Mouse (Mus musculus) heart, postnatal 14 days (tissue): Measurements from ENCODE around the gene Prrx2. TPM values are rescaled to one million over a fixed set of nuclear protein-coding genes. Genes with fewer than 3 reads are reported as not detected.
A peak's percentile ranks its signal among the peaks of the same experiment; 100 is the strongest.
"Not testable (repeated sequence)": the region's sequence is repeated elsewhere in the genome, so short reads cannot be mapped to it uniquely, and the experiment has no call there.

Experiments used
- DNase-seq, 2 experiments: peaks; one replicate each; pipeline ENCODE4 v3.0.0; 2021 to 2022
- intact Hi-C: fragments of 180-260 bp; cut with DNase I; formaldehyde crosslinking; loops from one replicate; pipeline ENCODE4 v1.15.1; 2025
- total RNA-seq, 2 experiments: library from RNA; stranded (reverse); gene quantifications; 2 replicates each; pipeline ENCODE4 v1.2.3; 2021

Gene Prrx2
- total RNA-seq, 2 experiments from 2014 or later, result 0.80 to 1.2 TPM

GRCm38 (mm10) chr2:30902726-30903722 is 68.3 kb downstream of the Prrx2 start:
- DNase-seq, result peak in 1 of 2 experiments; percentile 27
- intact Hi-C loops, result no loop called here

- intact Hi-C loops, result no loop called here
- no peak for DNase-seq
Measured at GRCm38 (mm10) chr2:30904231-30904630, 69.5 kb downstream of the Prrx2 start.

- intact Hi-C loops, result no loop called here
- DNase-seq, result no peak
Measured at GRCm38 (mm10) chr2:30904991-30905390, 70.2 kb downstream of the Prrx2 start.

- intact Hi-C loops, result no loop called here
- no peak for DNase-seq
Measured at GRCm38 (mm10) chr2:30905906-30906305, 71.1 kb downstream of the Prrx2 start.

- DNase-seq, result no peak
- intact Hi-C loops, result no loop called here
Measured at GRCm38 (mm10) chr2:30906641-30907040, 71.9 kb downstream of the Prrx2 start.

- intact Hi-C loops, result no loop called here
- DNase-seq, result peak; percentile 77 to 81
Measured at GRCm38 (mm10) chr2:30912291-30912773, 77.6 kb downstream of the Prrx2 start.

- intact Hi-C loops, result no loop called here
Measured at GRCm38 (mm10) chr2:30913022-30913421, 78.2 kb downstream of the Prrx2 start.

GRCm38 (mm10) chr2:30914836-30915235 is 80.1 kb downstream of the Prrx2 start:
- no peak for DNase-seq
- intact Hi-C loops, result no loop called here

More at GRCm38 (mm10) chr2:30913022-30913421, 78.2 kb downstream of the Prrx2 start:
- DNase-seq, result no peak

- DNase-seq, result no peak
- intact Hi-C loops, result no loop called here
Measured at GRCm38 (mm10) chr2:30915376-30915775, 80.6 kb downstream of the Prrx2 start.

GRCm38 (mm10) chr2:30915933-30916332 is 81.2 kb downstream of the Prrx2 start:
- DNase-seq, intact Hi-C loops: not testable (repeated sequence)

GRCm38 (mm10) chr2:30917649-30918048 is 82.9 kb downstream of the Prrx2 start:
- intact Hi-C loops, result no loop called here
- DNase-seq, result no peak

- DNase-seq, result no peak
- intact Hi-C loops, result no loop called here
Measured at GRCm38 (mm10) chr2:30918126-30918525, 83.4 kb downstream of the Prrx2 start.

- intact Hi-C loops, result no loop called here
- DNase-seq, result no peak
Measured at GRCm38 (mm10) chr2:30918780-30919329, 84.1 kb downstream of the Prrx2 start.

GRCm38 (mm10) chr2:30920216-30920615 is 85.4 kb downstream of the Prrx2 start:
- no peak for DNase-seq
- intact Hi-C loops, result no loop called here

- intact Hi-C loops, result no loop called here
Measured at GRCm38 (mm10) chr2:30923099-30923498, 88.3 kb downstream of the Prrx2 start.

GRCm38 (mm10) chr2:30925181-30925580 is 90.4 kb downstream of the Prrx2 start:
- DNase-seq, result no peak
- intact Hi-C loops, result loop anchor here (5.0 kb wide), 1 partner anchor 128 kb away; no protein-coding TSS in a partner anchor

More at GRCm38 (mm10) chr2:30923099-30923498, 88.3 kb downstream of the Prrx2 start:
- DNase-seq, result no peak

- no peak for DNase-seq
- intact Hi-C loops, result loop anchor here (5.0 kb wide), 1 partner anchor 129 kb away; no protein-coding TSS in a partner anchor
Measured at GRCm38 (mm10) chr2:30926381-30926780, 91.6 kb downstream of the Prrx2 start.

GRCm38 (mm10) chr2:30927151-30927781 is 92.5 kb downstream of the Prrx2 start:
- peak in 1 of 2 experiments; percentile 25 for DNase-seq
- intact Hi-C loops, result loop anchor here (5.0 kb wide), 1 partner anchor 130 kb away; no protein-coding TSS in a partner anchor

- DNase-seq, result peak; percentile 82 to 92
- intact Hi-C loops, result loop anchor here (5.0 kb wide), 1 partner anchor 131 kb away; no protein-coding TSS in a partner anchor
Measured at GRCm38 (mm10) chr2:30927844-30928628, 93.3 kb downstream of the Prrx2 start.
